Mouse (Mus musculus) frontal cortex, adult 2 months (tissue): ENCODE results near the gene Ppfibp2. TPM values are rescaled to one million over a fixed set of nuclear protein-coding genes. Genes with fewer than 3 reads are reported as not detected.

Experiments
- DNase-seq, 2 experiments: peaks; one replicate each; pipeline ENCODE4 v3.0.0; 2022; ENCODE audit warnings: low spot score in 1 of 2; ENCODE audit errors: extremely low spot score in 1 of 2
- polyA plus RNA-seq: library from polyadenylated mRNA; depleted of rRNA; stranded (reverse); fragments of >200 nt; gene quantifications from 2 replicates; pipeline ENCODE4 v1.2.3, GENCODE M21; 2012

The Ppfibp2 gene
- polyA plus RNA-seq, 1 experiment, result 8.0 TPM

DNA sequence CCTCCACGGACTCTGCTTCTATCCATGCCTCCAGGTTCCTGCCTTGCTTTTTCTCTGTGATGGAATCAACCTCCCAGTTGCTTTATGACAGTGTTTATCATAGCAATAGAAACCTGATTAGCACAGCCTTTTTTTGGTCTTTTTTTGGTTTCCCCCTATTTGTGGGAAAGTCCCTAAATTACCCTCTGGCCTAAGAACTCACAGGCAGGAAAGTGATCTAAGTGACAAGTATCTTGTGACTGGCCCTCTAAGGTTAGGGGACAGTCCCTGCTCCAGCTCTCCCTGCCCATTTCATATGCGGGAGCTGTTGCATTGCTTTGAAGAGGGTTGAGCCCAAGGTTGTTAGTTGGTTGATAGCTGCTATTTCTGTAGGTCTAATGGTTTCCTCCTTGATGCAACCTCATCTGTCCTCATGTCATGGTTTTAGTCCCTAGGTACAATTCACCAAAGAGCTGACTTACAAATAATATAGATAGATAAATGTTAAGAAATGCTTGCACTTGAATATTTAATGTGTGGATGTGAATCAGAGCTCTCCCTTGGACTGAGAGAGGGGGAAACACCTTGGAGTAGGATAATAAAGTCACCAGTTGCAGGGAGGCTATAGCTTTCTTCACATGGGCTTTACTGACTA lies 14.7 kb downstream of the Ppfibp2 start:
- no peak for DNase-seq

DNA sequence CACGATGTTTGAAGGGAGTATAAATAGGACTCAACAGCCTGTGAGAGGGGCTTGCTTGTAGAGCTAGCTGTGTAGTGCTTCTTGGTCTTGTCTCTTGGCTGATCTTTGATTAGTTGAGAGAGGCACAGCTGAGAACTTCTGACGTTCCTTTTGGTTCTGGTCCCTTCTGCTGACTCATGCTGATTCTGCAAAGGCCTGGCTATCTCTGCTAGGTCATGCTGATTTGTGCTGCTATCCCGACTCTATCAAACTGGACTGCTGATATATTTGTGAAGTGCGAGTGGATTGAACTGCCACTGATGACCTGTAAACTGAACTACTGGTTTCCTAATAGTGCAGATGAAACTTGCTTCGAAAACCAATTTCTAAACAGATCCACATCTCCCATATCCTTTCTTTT lies 15.9 kb downstream of the Ppfibp2 start:
- no peak for DNase-seq

DNA sequence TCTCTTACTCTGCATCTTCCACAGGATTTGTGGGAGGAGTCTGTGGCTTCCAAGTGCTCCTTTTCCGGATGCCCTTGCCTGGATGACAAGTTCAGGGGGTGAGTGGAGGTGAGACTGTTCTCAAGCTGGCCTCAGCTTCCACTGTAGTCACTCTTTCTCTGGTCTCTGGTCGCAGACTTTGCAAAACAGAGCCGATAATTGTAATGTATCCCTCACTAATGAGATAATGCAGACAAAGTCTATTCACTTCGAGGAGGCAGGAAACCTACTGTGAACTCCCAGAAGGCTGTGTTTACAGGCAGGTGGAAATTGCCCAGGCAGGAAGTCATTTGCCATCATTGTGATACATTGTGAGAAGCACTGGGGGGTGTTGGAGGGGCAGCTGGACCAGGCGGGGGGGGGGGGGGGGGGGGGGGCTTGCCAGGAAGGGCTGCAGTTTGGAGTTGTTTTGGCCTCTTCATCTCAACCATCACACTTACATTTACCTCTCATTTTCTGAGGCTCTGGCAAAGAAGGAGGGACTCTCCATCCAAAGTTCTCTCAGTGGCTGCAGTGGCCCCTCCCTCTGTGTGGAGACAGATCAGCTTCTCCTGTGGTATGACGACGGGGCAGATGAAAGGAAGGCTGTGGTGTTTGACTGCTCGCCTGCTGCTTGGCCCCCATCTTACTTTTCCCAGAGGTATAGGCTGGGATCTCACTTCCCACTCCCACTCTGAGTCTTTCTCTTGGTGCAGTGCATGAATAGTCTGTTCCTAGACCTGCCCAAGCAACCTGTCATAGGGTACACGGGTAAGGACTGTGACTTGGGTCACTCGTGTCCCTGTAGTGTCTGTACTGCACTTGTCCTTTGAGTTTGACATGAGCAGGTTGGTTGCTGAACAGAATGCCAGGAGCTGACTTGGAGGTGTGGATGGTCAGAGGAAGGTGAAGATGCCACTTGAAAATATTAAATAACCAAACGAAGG lies 23.3 kb downstream of the Ppfibp2 start:
- DNase-seq, result no peak

DNA sequence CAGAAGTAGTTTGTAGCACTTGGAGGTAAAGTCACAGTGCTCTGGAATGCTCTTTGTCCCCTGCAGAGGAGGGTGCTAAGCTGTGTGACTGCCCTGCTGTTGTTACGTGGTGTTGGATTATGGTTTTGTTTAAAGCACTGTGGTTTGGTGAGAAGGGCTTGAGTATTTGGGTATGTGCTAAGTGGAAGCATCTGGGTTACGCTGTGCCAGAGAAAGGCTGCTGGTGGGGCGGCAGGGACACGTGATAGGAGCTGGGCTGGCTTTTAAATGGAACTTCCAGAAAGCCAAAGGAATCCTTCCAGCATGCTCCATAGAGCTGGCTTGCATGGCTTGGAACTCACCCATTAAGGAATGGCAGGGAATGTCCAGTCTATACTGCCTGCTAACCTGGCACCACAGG lies 24.2 kb downstream of the Ppfibp2 start:
- DNase-seq, result no peak

DNA sequence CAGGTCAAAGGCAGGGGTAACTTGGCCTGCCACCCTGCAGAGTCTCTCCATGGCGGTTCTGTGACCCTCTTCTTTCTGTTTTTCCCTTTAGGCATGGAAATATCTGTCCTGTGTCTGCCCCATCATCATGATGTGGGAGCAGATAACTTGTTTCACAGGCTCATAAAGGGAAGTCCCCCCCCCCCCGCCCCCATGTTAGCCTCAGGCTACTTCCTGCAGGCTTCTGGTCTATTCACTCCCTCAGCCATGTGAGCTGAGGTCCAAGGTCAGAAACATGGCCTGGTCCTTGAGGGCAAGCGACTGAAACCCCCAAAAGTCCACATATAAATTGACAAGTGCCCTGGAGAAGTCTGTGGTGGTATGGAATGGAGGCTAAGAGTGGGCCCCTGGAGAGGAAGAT lies 25.1 kb downstream of the Ppfibp2 start:
- DNase-seq, result no peak

DNA sequence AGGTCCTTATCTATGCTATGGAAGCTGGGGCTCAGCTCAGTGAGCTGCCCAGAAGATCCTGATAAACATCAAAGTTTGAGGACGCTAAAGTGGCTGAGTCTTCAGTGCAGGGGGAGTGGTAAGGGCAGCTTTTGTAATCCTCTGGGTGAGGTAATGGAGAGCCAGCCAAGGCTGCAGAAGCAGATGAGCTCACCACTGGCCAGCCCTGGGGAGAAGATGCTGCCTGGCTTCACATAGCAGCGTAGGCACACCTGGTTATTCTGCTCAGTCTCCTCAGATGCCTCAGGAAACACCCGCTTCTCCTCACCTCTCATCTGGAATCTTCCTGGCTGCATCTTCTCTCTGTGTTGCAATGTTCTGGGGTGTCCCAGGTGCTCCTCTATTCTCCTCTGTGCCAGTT lies 29.4 kb downstream of the Ppfibp2 start:
- DNase-seq, result no peak

DNA sequence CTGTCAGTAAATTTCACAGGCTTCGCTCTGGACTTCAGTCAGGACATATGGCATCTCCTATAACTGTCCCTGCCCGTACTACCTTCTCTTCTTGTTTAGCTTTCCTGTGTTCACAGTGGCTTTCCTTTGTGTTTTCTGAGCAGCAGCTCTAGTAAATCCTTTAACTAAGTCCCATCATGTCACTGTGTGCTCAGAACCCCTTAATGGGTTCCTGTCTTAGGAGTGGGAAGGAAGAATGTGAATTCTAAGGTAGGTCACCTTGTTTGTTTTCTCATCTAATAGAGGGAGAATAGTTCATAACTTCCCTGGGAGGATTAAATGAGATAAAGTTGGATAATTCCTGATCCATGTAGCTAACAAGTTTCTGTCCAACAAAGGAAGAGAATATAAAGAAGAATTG lies 30.1 kb downstream of the Ppfibp2 start, which contains the start of gene 5330417H12Rik:
Gene 5330417H12Rik (minus strand): TSS at position 101 of the 400 bp plus-strand sequence.
- DNase-seq, result no peak

DNA sequence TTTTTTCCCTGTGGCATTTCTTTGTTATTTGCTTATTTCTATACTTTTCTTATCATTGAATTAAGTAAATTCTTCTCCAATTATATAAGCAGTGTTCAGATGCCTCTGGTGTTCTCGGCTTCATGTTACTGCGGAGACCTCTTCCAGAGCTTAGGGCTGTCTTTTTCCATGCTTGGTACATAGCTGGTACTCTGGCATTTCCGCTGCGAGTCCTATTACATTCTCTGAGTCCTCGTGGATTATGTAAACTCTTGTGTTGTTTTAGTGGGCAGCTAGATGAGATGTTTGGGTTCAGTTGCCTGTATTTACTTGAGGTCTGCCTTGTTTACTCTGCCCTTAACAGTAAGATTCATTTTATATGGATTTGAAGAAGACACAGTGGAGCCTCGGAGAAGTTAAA lies 30.8 kb downstream of the Ppfibp2 start:
- no peak for DNase-seq

DNA sequence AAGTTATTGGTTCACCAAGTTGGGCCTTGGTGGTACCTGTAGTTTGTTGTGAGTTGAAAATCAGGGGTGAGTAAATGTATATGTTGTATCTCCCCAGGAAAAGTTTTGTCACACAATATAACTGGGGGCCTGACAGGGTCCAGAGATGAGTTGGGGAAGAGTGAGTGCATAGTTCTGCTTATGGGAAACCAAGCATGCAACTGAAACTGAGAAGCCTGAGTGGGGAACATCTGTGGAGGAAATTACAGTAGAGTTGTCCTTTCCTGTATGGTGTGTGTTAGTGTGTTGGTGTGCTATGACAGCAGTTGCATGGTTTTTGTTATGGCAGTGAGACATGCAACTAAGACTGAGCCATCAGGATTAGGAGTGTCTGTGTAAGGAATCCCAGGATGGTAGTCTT lies 33.4 kb downstream of the Ppfibp2 start:
- DNase-seq, result no peak

DNA sequence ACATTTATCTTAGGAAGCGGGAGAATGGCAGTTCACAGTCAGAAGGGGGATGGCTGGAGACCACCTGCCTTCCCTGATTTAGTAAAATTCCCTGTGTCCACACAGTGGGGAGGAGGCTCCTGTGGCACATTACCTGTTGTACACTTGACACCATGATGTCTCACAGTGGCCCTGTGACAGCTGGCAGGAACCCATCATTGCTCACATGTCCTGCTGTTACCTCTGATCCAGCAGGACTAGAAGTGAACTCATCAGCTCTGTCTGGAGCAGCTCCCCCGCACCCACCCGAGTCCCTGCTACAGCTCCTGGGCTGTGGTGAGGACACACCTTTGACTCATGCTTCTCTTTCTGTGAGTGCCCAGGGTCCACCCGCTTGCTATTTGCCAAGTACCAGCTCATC lies 38.2 kb downstream of the Ppfibp2 start:
- no peak for DNase-seq

DNA sequence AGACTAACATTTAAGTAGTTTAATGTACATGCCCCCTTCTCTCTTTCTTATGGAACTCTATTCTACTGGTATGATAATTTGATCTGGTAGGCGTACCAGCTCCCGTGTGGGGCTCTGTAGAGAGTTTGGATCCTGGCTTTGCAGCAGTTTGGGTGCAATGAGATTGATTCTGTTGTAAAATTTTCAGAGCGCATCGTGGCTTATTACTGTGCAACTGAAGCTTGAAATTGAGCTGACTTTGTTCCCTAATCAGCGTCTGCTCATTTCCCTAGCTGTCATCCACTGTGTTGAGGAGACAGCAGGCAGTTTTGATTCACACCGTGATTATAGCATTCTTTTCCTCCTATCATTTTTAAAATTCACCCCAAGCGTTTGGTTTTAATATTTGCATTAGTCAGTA lies 42.4 kb downstream of the Ppfibp2 start:
- no peak for DNase-seq

DNA sequence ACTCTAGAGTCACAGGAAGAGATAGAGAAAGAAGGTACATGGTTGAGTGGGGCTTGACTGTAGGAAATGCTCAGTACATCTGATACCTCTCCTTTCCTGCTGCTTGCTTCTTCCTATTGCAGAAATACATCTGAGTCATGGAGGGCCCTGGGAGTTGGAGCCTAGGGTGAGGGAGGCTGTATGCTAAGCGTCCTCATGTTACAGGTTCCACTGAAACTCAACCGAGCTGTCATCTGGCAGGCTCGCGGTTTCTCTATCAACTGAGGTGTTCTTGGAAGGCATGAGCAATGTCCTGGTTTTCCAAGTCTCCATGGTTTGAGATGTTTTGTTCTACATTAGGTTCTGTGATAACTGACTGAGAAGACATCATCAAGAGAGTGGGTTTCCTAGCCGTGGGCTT lies 43.0 kb downstream of the Ppfibp2 start:
- DNase-seq, result no peak

DNA sequence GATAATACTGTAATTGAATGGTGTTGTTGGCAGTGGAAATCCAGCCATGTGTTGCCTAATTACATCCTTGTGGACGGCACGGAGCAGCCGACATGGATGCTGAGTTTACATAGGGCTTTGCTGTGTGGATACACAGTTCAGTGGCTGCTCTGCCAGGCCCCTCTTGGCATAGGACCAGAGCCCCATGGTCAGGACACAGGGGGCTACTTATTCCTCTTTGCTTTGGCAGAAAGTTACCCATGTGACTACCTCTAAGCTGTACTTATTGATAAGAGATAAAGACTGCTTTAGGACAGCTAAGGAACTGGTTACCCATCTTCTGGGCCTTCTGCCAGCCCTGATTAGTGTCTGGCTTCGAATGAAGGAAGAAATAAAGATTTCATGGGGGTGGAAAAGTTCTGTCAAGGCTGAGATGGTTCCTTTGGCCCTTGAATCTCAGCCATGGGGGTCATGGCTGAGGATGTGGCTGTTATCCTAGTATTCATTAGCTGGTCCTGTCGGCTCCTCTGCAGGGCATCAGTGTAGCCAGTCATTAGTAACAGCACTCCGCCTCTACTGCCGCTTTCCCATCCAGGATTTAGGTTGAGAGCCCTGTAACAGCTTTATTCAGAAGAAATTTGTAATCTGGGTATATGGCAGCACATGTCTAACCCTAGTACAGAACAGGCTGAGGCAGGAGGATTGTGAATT lies 47.7 kb downstream of the Ppfibp2 start:
- no peak for DNase-seq

DNA sequence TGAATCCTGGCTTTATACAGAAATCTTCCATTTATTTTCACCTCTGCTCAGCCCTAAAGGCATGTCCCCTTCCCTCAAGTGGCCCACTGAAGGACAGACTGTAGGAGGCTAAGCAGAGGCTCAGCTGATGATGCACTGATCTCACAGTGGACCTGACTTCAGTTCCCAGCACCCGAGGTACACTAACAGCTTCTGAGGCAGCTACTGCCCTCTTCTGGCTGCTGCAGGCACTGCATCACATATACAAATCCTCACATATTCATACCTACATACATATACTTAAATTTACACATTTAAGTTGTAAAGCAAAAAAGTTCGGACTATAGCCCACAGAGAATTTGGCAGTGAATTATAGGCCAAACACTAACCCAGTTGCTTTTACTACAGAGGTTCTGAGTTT lies 50.0 kb downstream of the Ppfibp2 start:
- DNase-seq, result no peak

DNA sequence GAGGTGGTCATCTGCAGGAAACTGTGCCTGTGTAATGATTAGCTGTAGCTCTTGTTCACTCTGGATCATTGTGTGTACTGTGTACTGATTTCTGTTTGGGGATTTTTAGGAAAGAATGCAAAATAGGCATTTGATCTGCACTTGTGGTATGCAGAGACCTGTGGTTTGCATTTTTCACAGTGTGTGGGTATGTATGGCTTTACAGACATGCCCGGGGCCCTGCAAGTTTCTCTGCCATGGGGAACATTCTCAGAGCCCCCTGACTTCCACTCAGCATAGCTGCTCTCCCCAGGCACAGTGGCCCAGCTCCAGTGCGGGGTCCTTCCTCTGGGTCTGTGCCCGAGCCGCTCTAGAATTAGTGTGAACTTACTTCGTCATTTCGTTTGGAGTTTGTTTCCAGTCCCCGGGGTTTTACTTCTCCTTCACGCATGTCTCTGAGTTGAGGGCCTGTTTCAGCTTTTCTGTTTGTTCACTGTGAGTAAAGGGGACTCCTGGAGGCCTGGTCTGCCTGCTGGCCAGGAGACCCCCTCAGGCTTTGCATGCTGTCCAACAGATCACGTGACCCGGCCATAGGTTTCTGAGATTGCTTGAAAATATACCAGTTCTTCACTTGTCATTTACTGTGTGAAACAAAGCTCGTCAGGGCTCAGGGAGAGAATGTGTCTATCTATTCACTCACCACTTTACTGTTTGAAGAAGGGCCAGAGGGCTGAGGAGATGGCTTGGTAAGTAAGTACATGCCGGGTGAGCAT lies 54.1 kb downstream of the Ppfibp2 start:
- no peak for DNase-seq

DNA sequence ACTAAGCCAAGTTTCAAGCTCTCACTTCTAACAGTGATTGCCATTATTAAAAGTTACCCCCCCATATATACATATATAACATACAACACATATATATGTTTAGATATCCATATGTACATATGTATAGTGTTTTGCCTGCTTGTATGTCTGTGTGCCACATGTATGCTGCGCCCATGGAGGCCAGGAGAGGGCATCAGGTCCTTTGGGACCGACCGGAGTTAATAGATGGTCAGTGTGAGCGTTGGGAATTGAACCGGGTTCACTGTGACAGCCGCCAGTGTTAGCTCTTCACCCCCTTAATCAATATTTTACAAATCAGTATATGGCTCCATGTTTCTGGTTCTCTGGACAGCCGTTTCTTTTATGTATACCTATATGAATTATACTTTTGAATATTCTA lies 55.0 kb downstream of the Ppfibp2 start:
- no peak for DNase-seq

DNA sequence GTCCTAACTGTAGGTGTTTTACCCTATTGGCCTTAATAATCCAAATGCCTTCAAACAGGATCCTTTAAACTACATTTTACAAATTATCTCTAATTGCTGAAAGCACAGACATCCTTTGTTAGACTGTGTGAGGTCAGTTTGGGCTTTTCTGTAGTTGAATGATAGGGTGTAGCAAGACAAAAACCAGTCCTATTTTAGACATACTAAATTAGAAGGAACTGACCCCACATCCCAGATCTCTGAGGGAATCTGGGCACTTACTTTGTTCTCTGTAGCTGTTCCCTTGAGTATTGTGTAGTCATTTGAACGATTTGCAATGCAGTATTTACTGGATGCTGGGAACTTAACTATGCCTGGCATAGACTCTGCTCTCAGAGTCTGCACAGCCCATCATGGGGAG lies 56.8 kb downstream of the Ppfibp2 start:
- DNase-seq, result no peak

DNA sequence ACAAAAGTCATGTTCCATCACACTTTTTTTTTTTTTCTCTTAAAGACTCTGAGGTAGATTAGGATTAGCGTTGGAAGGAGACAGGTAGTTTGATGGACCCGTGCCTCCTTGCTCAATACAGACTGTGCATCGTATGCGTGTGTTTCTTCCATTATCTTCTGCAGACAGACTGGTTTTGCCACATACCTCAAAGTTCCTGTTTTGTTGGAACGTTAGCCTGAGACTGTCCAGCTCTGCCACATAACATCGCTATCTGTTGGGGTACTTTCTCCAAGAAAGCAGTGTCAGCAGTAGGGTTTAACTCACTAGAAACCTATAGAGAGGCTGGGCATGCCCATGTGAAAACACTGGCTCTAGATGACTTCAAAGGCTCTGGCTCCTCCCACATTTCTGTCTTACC lies 61.4 kb downstream of the Ppfibp2 start:
- no peak for DNase-seq

DNA sequence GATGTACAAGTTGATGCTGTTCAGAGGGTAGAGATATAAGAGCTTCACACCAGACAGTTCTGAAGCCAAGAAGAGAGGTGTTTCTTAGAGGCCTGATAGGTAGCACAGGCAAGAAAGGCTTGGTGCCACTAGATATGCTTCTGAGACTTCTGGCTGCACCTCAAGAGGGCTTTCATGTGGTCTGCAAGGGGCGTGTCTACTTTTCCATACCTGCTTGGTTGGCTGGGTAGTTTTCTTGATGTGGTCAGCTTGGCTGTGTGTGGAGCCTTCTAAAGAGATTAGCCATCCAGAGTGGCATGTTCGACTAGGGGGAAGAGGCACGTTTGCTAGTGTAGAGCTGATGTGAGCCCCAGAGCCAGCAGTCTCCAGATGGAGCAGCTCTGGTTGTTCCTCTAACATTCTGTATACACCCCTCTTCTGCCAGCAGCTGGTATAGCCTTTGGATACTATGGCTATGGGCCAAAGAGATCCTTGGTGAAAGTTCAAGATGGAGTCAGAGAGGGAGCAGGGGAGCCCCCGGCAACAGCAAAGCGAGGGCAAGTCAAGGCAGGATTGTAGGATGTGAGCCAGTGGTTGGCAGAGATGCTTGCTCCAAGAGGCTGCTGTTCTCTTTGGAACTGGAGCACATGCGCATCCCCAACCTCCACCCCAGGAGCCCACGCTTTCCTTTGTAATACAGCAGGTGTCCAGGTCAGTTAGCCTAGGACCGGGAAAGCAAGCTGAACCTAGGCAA lies 64.3 kb downstream of the Ppfibp2 start:
- no peak for DNase-seq
